Mouse (Mus musculus) midbrain, embryonic 11.5 days (tissue): Measurements from ENCODE around the gene Ppp6r3. TPM values are rescaled to one million over a fixed set of nuclear protein-coding genes. Genes with fewer than 3 reads are reported as not detected.
A peak's percentile ranks its signal among the peaks of the same experiment; 100 is the strongest.

ENCODE experiments used
- ATAC-seq: fragments of 200-750 bp; cut with Nextera tagmentation; 2 replicates; pipeline ENCODE4 v1.8.0; 2017; ENCODE audit warnings: moderate TSS enrichment, moderate library complexity; ENCODE audit not compliant: low FRiP score
- DNase-seq: peaks from one replicate; pipeline ENCODE4 v3.0.0; 2015; ENCODE audit warnings: low spot score; ENCODE audit errors: missing footprints
- H3K27ac ChIP-seq: fragments of 300-500 bp; sonication (generic); 2 replicates; pipeline ENCODE4 v1.5.1; 2014; ENCODE audit warnings: low read depth, low read length
- H3K27me3 ChIP-seq: fragments of 300-500 bp; sonication (generic); 2 replicates; pipeline ENCODE4 v1.6.1; 2014; ENCODE audit warnings: mild to moderate bottlenecking, low read length, moderate library complexity, mixed read lengths; ENCODE audit not compliant: control insufficient read depth, insufficient read depth
- H3K36me3 ChIP-seq: fragments of 300-500 bp; sonication (generic); 2 replicates; pipeline ENCODE4 v1.6.1; 2014; ENCODE audit warnings: mild to moderate bottlenecking, low read length, moderate library complexity, mixed read lengths; ENCODE audit not compliant: control insufficient read depth, insufficient read depth
- H3K4me1 ChIP-seq: fragments of 300-500 bp; sonication (generic); 2 replicates; pipeline ENCODE4 v1.6.1; 2014; ENCODE audit warnings: low read length; ENCODE audit not compliant: control insufficient read depth, insufficient read depth
- H3K4me2 ChIP-seq: fragments of 300-500 bp; sonication (generic); 2 replicates; pipeline ENCODE4 v1.6.1; 2014; ENCODE audit warnings: mild to moderate bottlenecking, moderate library complexity
- H3K4me3 ChIP-seq: fragments of 300-500 bp; sonication (generic); 2 replicates; pipeline ENCODE4 v1.5.1; 2014; ENCODE audit warnings: low read depth, low read length
- H3K9ac ChIP-seq: fragments of 300-500 bp; sonication (generic); 2 replicates; pipeline ENCODE4 v1.6.1; 2014; ENCODE audit warnings: low read length
- H3K9me3 ChIP-seq: fragments of 300-500 bp; sonication (generic); 2 replicates; pipeline ENCODE4 v1.6.1; 2016; ENCODE audit warnings: low read length; ENCODE audit not compliant: control insufficient read depth
- WGBS: fragments of 180-500 bp; shearing (Covaris S2); extraction: QIAGEN DNeasy Blood & Tissue Kit; methylation state at CpG from one replicate; pipeline ENCODE4 v1.1.7; 2014; 5-methylcytosine and 5-hydroxymethylcytosine counted together
- polyA plus RNA-seq: library from polyadenylated mRNA; unstranded; fragments of >200 nt; fragmentation: Nextera tagmentation; extraction: Ambion mirVana; gene quantifications from 2 replicates; pipeline ENCODE4 v1.2.1, GENCODE M21; 2014

Gene Ppp6r3
- polyA plus RNA-seq, 1 experiment from 2014 or later = 81.8 TPM

DNA sequence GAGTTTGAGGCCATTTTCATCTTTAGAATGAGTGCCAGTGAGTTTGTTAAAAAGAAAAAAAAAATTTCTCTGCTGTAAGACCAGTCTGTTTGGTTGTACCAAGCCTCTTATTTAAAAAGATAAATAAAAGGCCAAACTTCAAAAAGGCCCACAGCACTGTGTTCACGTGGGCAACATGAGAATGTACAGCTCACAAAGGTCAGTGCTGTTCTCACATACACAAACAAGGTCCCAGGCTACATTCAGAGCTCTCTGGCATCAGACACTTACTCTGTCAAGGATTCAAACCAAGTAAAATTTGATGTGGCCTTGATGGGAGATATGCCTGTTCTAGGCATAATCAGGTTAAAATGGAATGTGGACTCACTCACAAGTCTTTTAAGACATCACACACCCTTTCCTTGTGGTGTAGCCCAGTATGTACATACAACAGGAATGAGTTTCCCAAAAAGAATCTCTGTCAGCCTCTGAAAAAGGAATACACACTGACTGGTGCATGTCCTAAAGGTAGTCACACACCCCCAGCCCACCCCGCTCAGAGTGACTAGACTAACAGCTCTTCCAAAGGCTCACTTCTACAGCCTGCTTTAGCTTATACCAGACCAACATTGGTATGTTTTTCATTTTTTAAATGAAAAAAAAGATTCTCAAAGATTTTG is 19.3 kb downstream of the Ppp6r3 start:
- WGBS = 94% methylated on average over 2 of the region's 2 CpGs
- Histone ChIP-seq H3K27me3 (no peaks in the 10 kb centered on the region), H3K9ac (no peak overlapping the region), H3K4me2 (no peak overlapping the region), H3K9me3 (no peaks in the 10 kb centered on the region), H3K27ac (no peak overlapping the region), H3K36me3 (no peaks in the 10 kb centered on the region), H3K4me3 (no peak overlapping the region), H3K4me1 (no peaks in the 10 kb centered on the region)
- DNase-seq (peak; percentile 70), ATAC-seq (no peak)

DNA sequence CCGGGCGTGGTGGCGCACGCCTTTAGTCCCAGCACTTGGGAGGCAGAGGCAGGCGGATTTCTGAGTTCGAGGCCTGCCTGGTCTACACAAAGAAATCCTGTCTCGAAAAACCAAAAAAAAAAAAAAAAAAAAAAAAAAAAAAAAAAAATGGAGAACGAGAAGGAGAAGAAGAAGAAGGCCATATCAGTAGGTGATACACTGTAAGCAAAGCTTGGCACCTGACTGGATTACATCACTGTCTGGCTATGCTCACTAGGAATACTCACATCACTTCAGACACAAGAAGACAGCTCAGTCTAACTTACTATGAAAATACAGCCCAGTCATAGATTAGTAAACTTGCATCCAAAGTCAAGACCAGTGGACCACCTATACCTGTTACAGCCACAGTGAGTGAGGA is 20.8 kb downstream of the Ppp6r3 start:
- ATAC-seq = no peak
- H3K4me1 ChIP-seq = no peaks in the 10 kb centered on the region
- no peaks in the 10 kb centered on the region for H3K9me3 ChIP-seq
- H3K27me3 ChIP-seq = no peaks in the 10 kb centered on the region
- H3K4me3 ChIP-seq = no peak overlapping the region
- DNase-seq = peak; percentile 28
- no peak overlapping the region for H3K4me2 ChIP-seq
- 96% methylated on average over 8 of the region's 8 CpGs for WGBS
- no peak overlapping the region for H3K9ac ChIP-seq
- no peaks in the 10 kb centered on the region for H3K36me3 ChIP-seq
- H3K27ac ChIP-seq = no peak overlapping the region

DNA sequence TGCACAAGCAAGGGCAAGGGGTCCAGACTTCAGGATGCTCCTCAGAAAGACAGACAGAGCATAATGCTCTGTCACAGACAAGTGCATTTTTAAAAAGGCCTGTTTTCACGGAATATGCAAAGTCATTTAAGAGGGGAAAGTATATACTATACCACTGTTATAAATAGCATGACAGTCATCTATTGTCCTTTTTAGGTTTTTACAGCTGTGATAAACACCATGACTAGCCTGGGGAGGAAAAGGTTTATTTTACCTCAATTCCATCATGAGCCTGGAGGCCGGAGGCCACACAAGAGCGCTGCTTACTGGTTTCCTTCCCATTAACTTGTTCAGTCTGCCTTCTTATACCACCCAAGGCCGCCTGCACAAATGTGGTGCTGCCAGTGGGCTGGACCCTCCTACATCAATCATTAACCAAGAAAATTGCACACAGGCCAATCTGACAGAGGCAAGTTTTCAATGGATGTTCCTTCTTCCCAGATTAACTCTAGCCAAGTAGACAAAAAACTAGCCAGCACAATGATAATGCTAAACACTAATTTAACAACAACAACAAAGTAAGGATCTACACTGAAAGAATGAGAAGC is 23.9 kb downstream of the Ppp6r3 start:
- H3K4me1 ChIP-seq = no peaks in the 10 kb centered on the region
- WGBS = 87% methylated on average over 4 of the region's 4 CpGs
- no peaks in the 10 kb centered on the region for H3K27me3 ChIP-seq
- no peak overlapping the region for H3K4me3 ChIP-seq
- no peak overlapping the region for H3K9ac ChIP-seq
- no peaks in the 10 kb centered on the region for H3K9me3 ChIP-seq
- no peaks in the 10 kb centered on the region for H3K36me3 ChIP-seq
- no peak overlapping the region for H3K27ac ChIP-seq
- no peak overlapping the region for H3K4me2 ChIP-seq
- no peak for ATAC-seq
- DNase-seq = no peak

DNA sequence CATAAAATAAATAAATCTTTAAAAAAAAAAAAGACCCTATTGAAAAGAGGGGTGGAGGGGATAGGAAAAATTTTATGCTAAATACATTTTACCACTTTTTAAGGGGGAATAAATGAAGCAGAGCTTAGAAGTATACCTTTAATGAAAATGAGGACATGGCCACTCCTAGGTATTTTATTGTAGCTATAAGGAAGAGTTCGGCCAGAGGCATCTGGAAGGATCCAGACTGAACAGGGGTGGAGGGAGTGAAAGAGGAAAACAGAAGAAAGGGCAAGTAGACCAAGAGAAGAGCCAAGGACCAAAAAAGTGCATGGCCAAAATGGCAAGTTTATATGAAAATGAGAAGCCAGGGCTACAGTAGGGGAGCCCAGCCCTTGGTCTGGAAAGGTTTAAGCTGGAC is 25.4 kb downstream of the Ppp6r3 start:
- WGBS = 100% methylated on average over 1 of the region's 1 CpGs

DNA sequence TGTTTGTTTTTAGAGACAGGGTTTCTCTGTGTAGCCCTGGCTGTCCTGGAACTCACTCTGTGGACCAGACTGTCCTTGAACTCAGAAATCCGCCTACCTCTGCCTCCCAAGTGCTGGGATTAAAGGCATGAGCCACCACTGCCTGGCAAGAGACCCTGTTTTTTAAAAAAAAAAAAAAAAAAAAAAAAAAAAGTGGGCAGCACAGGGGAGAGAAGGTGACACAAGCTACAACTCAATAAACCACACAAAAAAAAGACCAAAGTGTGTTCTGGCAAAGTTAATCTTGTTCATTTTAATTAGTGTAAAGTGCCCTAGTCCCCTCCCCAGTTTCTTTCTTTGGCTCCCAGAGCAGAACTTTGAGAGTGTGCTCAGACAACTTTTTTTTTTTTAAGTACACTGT is 26.3 kb downstream of the Ppp6r3 start:
- Histone ChIP-seq H3K27me3 (no peaks in the 10 kb centered on the region), H3K4me3 (no peak overlapping the region), H3K9ac (no peak overlapping the region), H3K27ac (no peak overlapping the region), H3K4me2 (no peak overlapping the region), H3K36me3 (no peaks in the 10 kb centered on the region), H3K4me1 (no peaks in the 10 kb centered on the region), H3K9me3 (no peaks in the 10 kb centered on the region)
- WGBS = 78% methylated on average over 1 of the region's 1 CpGs
- ATAC-seq (no peak), DNase-seq (no peak)

More for the DNA sequence above, 25.4 kb downstream of the Ppp6r3 start:
- H3K27ac ChIP-seq = no peak overlapping the region
- DNase-seq = no peak
- H3K4me1 ChIP-seq = no peaks in the 10 kb centered on the region
- H3K9ac ChIP-seq = no peak overlapping the region
- H3K4me3 ChIP-seq = no peak overlapping the region
- H3K4me2 ChIP-seq = no peak overlapping the region
- no peaks in the 10 kb centered on the region for H3K36me3 ChIP-seq
- H3K9me3 ChIP-seq = no peaks in the 10 kb centered on the region
- no peaks in the 10 kb centered on the region for H3K27me3 ChIP-seq
- ATAC-seq = no peak

DNA sequence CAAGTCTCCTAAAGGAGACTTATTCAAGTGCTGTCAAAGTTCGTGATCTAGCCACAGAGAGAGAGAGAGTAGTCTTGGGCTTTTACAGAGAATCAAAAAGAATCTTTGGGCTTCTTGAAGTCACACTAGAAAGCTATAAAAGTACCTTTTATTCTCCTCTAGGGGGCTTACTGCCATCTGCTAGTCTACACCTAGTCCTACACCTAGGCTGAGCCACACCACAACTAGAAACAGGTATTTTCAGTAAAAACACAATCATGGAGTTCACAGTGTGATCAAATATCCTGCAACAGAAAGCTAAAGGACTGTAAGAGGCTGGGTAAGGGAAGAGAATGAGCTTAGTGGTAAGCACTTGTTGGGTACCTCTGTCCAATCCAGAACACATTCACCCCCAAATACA is 27.2 kb downstream of the Ppp6r3 start:
- Histone ChIP-seq H3K27me3 (no peaks in the 10 kb centered on the region), H3K9ac (no peak overlapping the region), H3K4me3 (no peak overlapping the region), H3K4me2 (no peak overlapping the region), H3K9me3 (no peaks in the 10 kb centered on the region), H3K4me1 (no peaks in the 10 kb centered on the region), H3K36me3 (no peaks in the 10 kb centered on the region), H3K27ac (no peak overlapping the region)
- 100% methylated on average over 1 of the region's 1 CpGs for whole genome bisulfite sequencing
- DNase-seq (no peak), ATAC-seq (no peak)

DNA sequence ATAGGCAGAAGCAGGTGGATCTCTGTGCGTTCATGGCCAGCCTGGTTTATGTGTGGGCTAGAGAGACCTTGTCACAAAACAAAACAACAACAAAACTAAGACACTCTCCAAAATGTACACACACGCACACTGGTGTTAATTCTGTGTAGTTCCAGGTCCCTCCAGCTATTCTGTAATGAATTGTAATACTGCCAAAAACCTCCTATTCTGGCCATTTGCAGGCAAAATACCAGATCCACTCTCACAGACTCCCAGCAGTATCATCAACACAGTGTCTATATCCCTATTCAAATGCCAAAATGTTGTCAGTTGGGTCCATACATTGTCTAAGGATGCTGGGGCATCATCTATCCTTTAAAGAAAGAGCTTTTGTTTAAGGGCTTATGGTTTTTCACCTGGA is 30.6 kb downstream of the Ppp6r3 start:
- H3K9ac ChIP-seq = no peak overlapping the region
- no peaks in the 10 kb centered on the region for H3K36me3 ChIP-seq
- no peaks in the 10 kb centered on the region for H3K27me3 ChIP-seq
- no peaks in the 10 kb centered on the region for H3K4me1 ChIP-seq
- 97% methylated on average over 2 of the region's 2 CpGs for WGBS
- ATAC-seq (no peak), DNase-seq (no peak)
- H3K4me2 ChIP-seq = no peak overlapping the region
- no peak overlapping the region for H3K27ac ChIP-seq
- H3K9me3 ChIP-seq = no peaks in the 10 kb centered on the region
- no peak overlapping the region for H3K4me3 ChIP-seq

DNA sequence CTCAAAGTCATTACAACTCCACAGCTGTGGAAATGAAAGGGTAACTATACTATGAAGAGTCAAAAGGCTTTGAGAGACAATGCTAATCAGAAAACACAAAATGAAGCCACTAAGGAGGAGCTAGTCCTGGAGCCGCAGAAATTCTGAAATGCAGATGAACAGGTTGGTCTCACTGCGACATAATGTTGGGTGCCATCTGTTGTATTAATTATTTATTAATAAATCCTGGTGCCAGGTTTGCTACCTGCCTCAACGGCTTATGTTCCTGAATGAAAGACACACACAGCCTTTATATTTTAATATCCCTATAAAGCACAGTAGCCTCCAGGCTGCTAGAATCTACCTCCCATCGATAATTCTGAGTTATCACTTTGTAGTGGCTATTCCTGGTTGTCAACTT is 33.0 kb downstream of the Ppp6r3 start:
- Histone ChIP-seq H3K4me3 (no peak overlapping the region), H3K36me3 (no peaks in the 10 kb centered on the region), H3K4me1 (no peaks in the 10 kb centered on the region), H3K27me3 (no peaks in the 10 kb centered on the region), H3K9me3 (no peaks in the 10 kb centered on the region), H3K4me2 (no peak overlapping the region), H3K27ac (no peak overlapping the region), H3K9ac (no peak overlapping the region)
- ATAC-seq (no peak), DNase-seq (no peak)
- WGBS = 96% methylated on average over 4 of the region's 4 CpGs

DNA sequence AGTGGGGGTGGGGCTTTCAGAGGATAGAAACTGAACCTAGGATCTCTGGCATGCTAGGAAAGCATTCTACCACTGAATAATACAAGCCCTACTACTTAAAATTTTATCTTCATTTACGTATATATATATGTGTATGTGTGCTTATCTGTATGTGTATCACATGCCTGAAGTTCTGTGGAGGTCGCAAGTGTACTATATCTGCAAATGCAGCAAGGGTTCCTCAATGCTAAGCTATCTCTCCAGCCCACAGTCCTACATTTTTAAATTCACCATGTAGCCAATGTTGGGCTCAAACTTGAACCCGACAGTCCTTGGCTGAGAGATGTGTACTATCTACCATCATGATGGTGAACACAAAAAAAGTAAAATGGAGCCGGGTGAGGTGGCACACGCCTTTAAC is 34.6 kb downstream of the Ppp6r3 start:
- no peak for DNase-seq
- Histone ChIP-seq H3K27ac (no peak overlapping the region), H3K4me1 (no peaks in the 10 kb centered on the region), H3K9me3 (no peaks in the 10 kb centered on the region), H3K4me2 (no peak overlapping the region), H3K9ac (no peak overlapping the region), H3K4me3 (no peak overlapping the region), H3K36me3 (no peaks in the 10 kb centered on the region), H3K27me3 (no peaks in the 10 kb centered on the region)
- no peak for ATAC-seq
- WGBS = 97% methylated on average over 5 of the region's 5 CpGs
